Mouse (Mus musculus): ENCODE data around the gene Tnfsf15. TPM values are rescaled to one million over a fixed set of nuclear protein-coding genes. Genes with fewer than 3 reads are reported as not detected.
A peak's percentile ranks its signal among the peaks of the same experiment; 100 is the strongest.

The Tnfsf15 gene
- total RNA-seq, 2 experiments from 2014 or later: not detected

DNA sequence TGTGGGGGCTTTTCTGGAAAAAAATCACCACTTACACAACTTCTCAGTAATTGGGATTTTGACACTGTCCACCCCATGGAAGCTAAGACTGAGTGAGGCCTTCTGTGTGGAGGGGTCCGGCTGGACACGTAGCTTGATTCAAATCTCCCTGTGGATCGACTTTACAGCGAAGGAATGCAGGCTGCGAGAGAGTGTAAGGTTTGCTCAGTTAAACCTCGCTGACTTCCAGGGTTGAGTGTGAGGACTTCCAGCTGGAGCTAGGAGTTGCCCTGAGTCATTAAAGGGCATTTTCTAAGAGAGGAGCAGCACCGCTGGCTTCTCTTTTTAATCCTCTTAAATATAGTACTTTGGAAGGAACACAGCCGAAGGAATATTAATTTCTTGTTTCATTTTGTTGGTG lies 57.5 kb downstream of the Tnfsf15 start:
- intact Hi-C loops (cut with DNase I): loop anchor here (2.0 to 5.0 kb wide), 4 partner anchors 155 to 805 kb away; no protein-coding TSS in a partner anchor
- DNase-seq: no peak

DNA sequence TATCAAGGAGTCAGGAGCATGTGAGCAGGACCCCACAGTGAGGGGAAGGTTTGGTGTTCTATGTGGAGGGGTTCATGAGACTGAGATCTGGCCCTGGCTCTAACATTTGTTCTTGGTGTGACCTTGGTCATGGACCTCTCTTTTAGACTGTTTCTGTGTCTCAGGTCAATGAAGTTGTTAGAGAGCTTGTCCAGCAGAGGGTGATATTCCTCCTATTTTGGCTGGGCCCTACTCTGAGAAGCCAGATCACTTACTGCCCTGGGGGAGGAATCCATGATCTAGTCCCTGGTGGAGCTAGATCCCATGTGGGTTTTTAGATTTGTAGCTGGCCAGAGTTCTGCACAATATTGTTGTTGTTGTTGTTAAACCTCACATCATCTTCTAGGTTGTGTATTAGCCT lies 58.8 kb downstream of the Tnfsf15 start:
- intact Hi-C loops (cut with DNase I): loop anchor here (1.0 to 5.0 kb wide), 5 partner anchors 157 to 806 kb away; no protein-coding TSS in a partner anchor
- peak; percentile 17 to 55 for DNase-seq

DNA sequence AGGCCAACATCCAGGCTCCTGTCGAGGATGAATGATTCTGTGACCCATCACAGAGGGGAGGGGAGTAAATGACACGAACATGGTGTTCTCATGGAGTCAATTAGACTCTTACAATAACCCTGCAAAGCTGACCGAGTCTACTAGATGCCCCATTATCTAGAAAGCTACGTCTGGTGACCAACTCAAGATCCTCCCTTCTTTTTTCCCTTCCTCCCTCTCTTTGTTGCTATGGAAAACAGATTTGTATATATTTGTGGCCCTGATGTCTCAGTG lies 59.7 kb downstream of the Tnfsf15 start:
- no peak for DNase-seq
- intact Hi-C loops (cut with DNase I): loop anchor here (5.0 kb wide), 3 partner anchors 178 to 807 kb away; no protein-coding TSS in a partner anchor

DNA sequence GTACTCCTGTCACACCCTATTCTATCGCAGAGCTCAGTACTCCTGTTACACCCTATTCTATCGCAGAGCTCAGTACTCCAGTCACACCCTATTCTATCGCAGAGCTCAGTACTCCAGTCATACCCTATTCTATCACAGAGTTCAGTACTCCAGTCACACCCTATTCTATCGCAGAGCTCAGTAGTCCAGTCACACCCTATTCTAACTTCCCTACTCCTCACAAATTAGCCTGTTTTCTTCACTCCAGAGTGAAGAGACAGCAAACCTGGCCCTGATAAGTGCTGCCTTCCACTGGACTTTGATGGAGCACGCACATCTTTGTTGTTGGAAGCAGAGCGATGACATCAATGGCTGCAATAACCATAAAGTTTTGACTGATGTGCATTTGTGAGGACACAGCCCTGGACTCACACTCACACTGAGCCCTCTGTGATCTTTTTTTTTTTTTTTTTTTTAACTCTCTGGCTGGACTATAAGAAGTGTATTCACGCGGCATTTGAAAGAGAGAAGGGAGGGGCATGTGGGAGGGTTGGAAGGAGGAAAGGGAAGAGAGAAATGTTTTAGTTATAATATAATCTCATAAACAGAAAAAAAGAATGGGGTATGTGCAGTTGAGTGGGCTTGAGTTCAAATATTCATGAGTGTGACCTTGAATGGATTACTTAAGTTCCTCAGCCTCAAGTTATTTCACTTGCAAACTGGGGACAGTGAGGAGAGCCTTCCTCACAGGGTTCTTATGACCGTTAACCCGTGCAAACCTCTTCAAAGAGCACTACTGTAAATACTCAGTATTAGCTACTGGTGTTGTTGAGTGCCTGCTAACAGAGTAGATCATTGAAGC lies 60.3 kb downstream of the Tnfsf15 start:
- intact Hi-C loops (cut with DNase I): loop anchor here (5.0 kb wide), 3 partner anchors 177 to 808 kb away; no protein-coding TSS in a partner anchor
- no peak for DNase-seq

DNA sequence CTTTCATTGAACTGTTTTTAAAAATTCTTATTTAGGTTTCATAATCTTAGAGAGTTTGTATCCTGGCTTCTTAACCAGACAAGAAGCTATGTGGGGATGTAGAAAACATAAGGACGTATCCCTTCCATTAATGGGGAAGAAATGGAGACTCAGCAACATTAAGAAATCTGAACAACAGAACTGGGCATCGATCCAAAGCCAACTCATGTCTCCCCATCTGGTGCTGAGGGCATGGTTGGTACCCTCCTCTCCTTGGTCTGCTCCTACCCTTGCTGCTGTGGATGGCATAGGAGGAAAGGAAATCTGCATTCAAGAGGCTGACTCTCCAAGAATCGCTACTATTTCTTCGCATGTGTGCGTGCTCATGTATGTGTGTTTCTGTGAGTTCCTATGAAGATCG lies 61.2 kb downstream of the Tnfsf15 start:
- intact Hi-C loops (cut with DNase I): no loop called here
- DNase-seq: no peak

DNA sequence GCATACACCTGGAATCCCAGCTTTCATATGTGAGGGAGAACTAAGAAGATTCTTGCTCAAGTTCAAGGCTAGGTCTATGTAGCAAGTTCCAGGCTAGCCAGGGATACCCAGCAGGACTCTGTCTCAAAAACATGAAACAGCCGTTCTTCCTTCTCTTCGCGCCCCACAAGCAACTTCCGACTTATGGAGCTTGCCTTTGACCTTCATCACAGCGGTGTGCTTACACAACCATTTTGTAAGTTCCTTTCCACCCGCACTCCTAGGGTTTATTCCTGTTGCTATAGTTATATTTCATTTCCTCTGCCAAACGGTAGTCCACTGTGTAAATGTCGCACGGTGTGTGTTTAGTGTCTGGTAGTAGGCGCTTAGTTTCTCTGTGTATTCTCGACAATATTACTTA lies 61.9 kb downstream of the Tnfsf15 start:
- intact Hi-C loops (cut with DNase I): no loop called here
- DNase-seq: no peak

DNA sequence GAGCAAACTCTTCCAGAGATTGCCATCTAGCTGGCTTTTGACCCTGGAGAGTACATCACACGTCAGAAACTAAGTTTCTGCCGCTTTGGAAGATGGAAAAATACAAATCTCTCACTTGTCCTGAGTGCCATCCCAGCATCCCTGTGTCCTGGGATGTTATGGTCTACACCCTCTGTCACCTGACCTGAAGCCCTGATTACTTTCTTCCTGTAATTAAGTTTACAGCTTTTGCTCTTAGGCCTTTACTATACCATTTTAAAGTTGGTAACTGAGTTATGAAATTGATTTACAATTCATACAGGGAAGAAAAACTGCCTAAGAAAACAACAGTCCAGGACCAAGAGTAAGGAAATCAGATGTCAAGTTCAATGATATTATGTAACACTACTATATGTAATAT lies 62.5 kb downstream of the Tnfsf15 start:
- no peak for DNase-seq
- intact Hi-C loops (cut with DNase I): no loop called here

DNA sequence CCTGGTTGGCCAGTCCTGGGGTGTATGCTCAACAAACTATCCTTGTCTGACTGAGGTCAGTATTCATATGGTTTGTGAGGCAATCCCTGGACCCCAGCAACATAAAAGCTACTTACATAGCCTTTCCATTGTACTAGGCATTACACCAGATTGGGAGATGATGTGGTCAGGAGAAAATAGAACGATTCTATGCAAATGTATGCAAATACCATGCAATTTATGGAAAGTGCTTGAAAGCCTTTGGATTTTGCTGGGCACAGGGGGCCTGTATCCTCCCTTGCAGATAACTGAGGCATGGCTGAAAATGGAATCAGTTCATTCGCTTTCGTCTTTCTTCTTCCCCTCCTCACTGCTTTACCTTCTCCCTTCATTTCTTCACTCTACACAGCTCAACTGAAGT lies 63.4 kb downstream of the Tnfsf15 start:
- DNase-seq: no peak
- intact Hi-C loops (cut with DNase I): no loop called here

Other genes with a start within 250 kb of the Tnfsf15 start
- gene Whrn, start 249.1 kb downstream of the Tnfsf15 start, total RNA-seq (2021): 10 to 100 TPM; 23.9 to 26.2 TPM
- 100 to 1,000 TPM; 149 to 156 TPM for gene Atp6v1g1, start 200.3 kb downstream of the Tnfsf15 start, total RNA-seq (2021)
- gene Tmem268, start 186.3 kb downstream of the Tnfsf15 start, total RNA-seq (2021): 1 to 10 TPM; 6.8 to 9.5 TPM
- not detected for gene Gm11213, start 139.9 kb downstream of the Tnfsf15 start, total RNA-seq (2021)
- not detected for gene Tex48, start 122.7 kb downstream of the Tnfsf15 start, total RNA-seq (2021)
- not detected for gene Gm11214, start 81.7 kb downstream of the Tnfsf15 start, total RNA-seq (2021)
- gene Tnfsf8, start 116.2 kb upstream of the Tnfsf15 start, total RNA-seq (2021): not detected